Mouse (Mus musculus): ENCODE measurements at regions not wholly inside any gene's neighbourhood (a gene's known extent, or its start where the extent isn't known, plus 50 kb on each side); places are given as distances from the start of the nearest gene placed in this dataset.

DNA sequence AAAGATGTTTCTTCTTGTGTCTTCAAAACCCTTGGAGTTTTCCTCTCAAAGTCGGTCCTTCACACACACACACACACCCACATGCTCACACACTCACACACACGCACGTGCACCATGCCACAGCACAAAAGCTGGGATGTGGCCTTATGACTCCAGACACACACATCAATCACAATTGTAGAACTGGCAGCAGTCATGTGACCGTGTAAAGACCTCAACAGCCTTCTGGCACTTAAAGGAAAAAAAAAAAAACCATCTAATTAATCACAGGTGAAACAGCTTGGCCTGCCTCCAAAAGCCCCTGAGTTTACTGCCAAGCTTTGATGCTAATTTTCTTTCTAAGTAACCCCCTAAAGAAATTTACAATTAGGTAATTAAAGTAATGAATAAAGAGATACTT lies 147.1 kb downstream of the Gm45692 start:
- no peak overlapping the region for H3K27ac ChIP-seq (ENCODE audit: low read depth, low read length)
- no peak overlapping the region for H3K9ac ChIP-seq (replicated peaks; ENCODE audit: low read length, poor library complexity, severe bottlenecking)
- WGBS = 59% methylated on average over 4 of the region's 4 CpGs
- ATAC-seq (ENCODE audit: low FRiP score) (no peak), DNase-seq (ENCODE audit: low spot score) (peak; percentile 43)
- no peaks in the 10 kb centered on the region for H3K9me3 ChIP-seq (ENCODE audit: low read length)
- H3K4me3 ChIP-seq (ENCODE audit: low read depth, low read length) = no peak overlapping the region
- H3K27me3 ChIP-seq (ENCODE audit: insufficient read depth, low read length) = no peaks in the 10 kb centered on the region
- no peak overlapping the region for H3K4me2 ChIP-seq (ENCODE audit: low read depth, low read length, poor library complexity, severe bottlenecking)
- peaks cover 12% of the 10 kb centered on the region for H3K4me1 ChIP-seq (ENCODE audit: insufficient read depth, low read length)
- H3K36me3 ChIP-seq (ENCODE audit: insufficient read depth, low read length) = no peaks in the 10 kb centered on the region
- TF ChIP-seq CTCF (IDR thresholded peaks at IDR 0.05) = no peak

DNA sequence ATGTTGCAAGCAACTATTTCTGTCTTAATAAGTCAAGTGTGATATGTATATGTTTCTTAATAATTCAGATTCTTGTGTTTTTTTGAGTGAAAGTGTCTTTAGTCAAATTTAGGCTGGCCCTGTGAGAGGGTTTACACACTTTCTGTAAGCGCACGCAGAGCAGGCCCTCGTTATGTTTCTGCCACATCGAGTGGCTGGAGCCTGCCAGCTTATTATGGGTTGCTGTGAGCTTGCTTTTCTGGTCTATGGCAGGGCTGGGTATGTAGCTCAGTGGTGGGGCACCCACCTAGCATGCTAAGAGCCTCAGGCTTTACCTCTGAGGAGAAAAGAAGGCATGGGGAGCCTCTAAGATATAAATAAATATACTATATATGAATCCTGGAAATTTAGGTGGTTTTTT lies 148.2 kb downstream of the Gm45692 start:
- no peak for DNase-seq (ENCODE audit: low spot score)
- ATAC-seq (ENCODE audit: low FRiP score) = no peak
- no peak overlapping the region for H3K9ac ChIP-seq (replicated peaks; ENCODE audit: low read length, poor library complexity, severe bottlenecking)
- no peaks in the 10 kb centered on the region for H3K9me3 ChIP-seq (ENCODE audit: low read length)
- no peak overlapping the region for H3K4me2 ChIP-seq (ENCODE audit: low read depth, low read length, poor library complexity, severe bottlenecking)
- H3K27me3 ChIP-seq (ENCODE audit: insufficient read depth, low read length) = no peaks in the 10 kb centered on the region
- H3K36me3 ChIP-seq (ENCODE audit: insufficient read depth, low read length) = no peaks in the 10 kb centered on the region
- H3K27ac ChIP-seq (ENCODE audit: low read depth, low read length) = no peak overlapping the region
- WGBS = 75% methylated on average over 4 of the region's 4 CpGs
- TF ChIP-seq CTCF (IDR thresholded peaks at IDR 0.05) = no peak
- peaks cover 12% of the 10 kb centered on the region for H3K4me1 ChIP-seq (ENCODE audit: insufficient read depth, low read length)
- no peak overlapping the region for H3K4me3 ChIP-seq (ENCODE audit: low read depth, low read length)

DNA sequence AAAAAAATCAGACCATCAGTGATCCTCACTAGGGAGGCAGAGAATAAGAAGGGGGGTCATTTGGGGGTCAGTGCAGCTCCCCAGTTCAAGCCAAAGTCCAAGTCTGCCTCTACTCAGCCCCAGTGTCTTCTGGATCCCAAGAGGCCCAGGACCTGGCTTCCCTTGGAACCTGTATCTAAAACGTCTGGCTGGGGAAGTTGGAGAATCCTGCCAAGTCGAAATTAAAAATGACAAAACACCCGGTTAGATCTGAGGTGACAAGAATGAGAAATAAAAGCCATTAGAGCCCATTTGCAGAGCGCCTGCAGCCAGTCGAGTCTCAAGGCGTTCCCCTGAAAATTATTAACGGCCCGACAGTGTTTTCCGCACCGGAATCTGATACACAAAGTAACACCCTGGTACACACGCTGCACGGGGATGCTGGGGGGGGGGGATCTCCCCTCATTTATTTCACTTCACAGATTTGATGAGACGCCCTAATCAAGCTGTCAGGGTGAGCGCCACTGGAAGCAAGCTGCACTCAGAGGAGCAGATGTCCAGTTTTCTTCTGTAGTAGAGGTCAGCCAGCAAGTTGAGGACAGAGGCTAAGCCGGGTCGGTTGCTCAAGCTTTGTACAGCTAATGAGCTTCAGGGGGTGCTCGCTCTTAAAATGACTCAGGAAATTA lies 149.5 kb downstream of the Gm45692 start:
- Histone ChIP-seq H3K36me3 (ENCODE audit: insufficient read depth, low read length) (no peaks in the 10 kb centered on the region), H3K9me3 (ENCODE audit: low read length) (no peaks in the 10 kb centered on the region), H3K9ac (replicated peaks; ENCODE audit: low read length, poor library complexity, severe bottlenecking) (no peak overlapping the region), H3K27ac (ENCODE audit: low read depth, low read length) (no peak overlapping the region), H3K4me3 (ENCODE audit: low read depth, low read length) (no peak overlapping the region), H3K4me1 (ENCODE audit: insufficient read depth, low read length) (peaks cover 12% of the 10 kb centered on the region), H3K4me2 (ENCODE audit: low read depth, low read length, poor library complexity, severe bottlenecking) (no peak overlapping the region), H3K27me3 (ENCODE audit: insufficient read depth, low read length) (peaks cover 3% of the 10 kb centered on the region; the same call in 1 of the 2 replicates)
- peak; percentile 62 for DNase-seq (ENCODE audit: low spot score)
- 48% methylated on average over 17 of the region's 17 CpGs for WGBS
- no peak for ATAC-seq (ENCODE audit: low FRiP score)
- no peak for TF ChIP-seq CTCF (IDR thresholded peaks at IDR 0.05)

DNA sequence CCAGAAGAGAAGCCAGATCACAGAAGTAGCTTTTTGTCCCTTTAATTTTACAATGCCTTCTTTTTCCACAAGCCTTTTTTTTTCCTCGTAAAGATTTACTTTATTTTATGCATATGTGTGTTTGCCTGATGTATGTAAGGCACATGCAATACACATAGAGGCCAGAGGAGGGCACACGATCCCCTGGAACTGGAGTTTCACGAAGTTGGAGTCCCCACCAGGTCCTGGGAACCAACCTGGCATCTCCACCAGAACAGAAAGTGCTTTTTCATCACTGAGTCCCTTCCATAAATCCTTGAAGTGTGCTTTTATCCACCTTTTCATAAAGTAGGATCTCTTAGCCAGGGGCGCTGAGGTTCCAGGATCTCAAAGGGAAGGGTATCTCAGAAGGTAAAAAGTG lies 152.8 kb downstream of the Gm45692 start:
- no peak for DNase-seq (ENCODE audit: low spot score)
- no peak for ATAC-seq (ENCODE audit: low FRiP score)
- Histone ChIP-seq H3K9ac (replicated peaks; ENCODE audit: low read length, poor library complexity, severe bottlenecking) (no peak overlapping the region), H3K9me3 (ENCODE audit: low read length) (no peaks in the 10 kb centered on the region), H3K27me3 (ENCODE audit: insufficient read depth, low read length) (peaks cover 3% of the 10 kb centered on the region; the same call in 1 of the 2 replicates), H3K27ac (ENCODE audit: low read depth, low read length) (no peak overlapping the region), H3K4me1 (ENCODE audit: insufficient read depth, low read length) (0 out of 2 replicates have a peak, but pooled peaks cover 3% of the 10 kb centered on the region), H3K4me2 (ENCODE audit: low read depth, low read length, poor library complexity, severe bottlenecking) (no peak overlapping the region), H3K36me3 (ENCODE audit: insufficient read depth, low read length) (no peaks in the 10 kb centered on the region), H3K4me3 (ENCODE audit: low read depth, low read length) (no peak overlapping the region)
- peak; percentile 62 for TF ChIP-seq CTCF (IDR thresholded peaks at IDR 0.05)
- 33% methylated on average over 4 of the region's 4 CpGs for WGBS

DNA sequence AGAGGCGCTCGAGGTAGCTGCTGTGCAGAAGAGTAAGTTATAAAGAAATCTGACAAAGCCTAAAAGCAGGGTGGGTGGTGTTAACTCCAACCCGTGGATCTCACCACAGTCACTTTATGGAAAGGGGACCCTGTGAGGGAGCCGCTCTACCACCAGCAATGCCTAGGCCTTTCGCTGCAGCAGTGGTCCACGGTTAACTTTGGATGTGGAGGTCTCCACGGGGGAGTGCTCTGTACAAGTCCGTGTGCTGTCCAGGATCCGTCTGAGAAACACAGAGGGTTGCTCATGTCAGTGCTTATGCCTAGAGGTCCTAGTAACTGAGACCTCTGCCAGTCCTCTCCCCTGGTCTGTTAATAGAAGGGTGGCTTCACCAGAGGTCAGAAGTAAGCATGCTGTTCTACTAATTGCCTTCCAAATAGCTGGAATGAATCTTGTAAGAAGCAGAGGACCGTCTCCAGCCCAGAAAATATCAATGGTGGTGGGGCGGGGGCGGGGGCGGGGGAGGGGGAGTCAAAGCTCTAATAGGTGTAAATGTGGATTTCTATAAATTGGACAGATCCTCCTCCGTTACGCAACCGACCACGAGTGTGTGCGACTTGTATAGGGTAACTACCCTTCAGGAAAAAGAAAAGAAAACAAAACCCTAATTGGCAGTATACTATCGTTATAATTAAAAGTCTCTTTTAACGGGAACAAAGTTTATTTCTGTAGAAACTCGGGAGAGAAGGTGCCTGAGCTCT lies 153.5 kb downstream of the Gm45692 start:
- no peak overlapping the region for H3K9ac ChIP-seq (replicated peaks; ENCODE audit: low read length, poor library complexity, severe bottlenecking)
- no peaks in the 10 kb centered on the region for H3K36me3 ChIP-seq (ENCODE audit: insufficient read depth, low read length)
- H3K4me1 ChIP-seq (ENCODE audit: insufficient read depth, low read length) = 0 out of 2 replicates have a peak, but pooled peaks cover 3% of the 10 kb centered on the region
- TF ChIP-seq CTCF (IDR thresholded peaks at IDR 0.05) = no peak
- H3K9me3 ChIP-seq (ENCODE audit: low read length) = no peaks in the 10 kb centered on the region
- no peak overlapping the region for H3K4me3 ChIP-seq (ENCODE audit: low read depth, low read length)
- no peak overlapping the region for H3K27ac ChIP-seq (ENCODE audit: low read depth, low read length)
- DNase-seq (ENCODE audit: low spot score) = no peak
- peaks cover 3% of the 10 kb centered on the region; the same call in 1 of the 2 replicates for H3K27me3 ChIP-seq (ENCODE audit: insufficient read depth, low read length)
- no peak for ATAC-seq (ENCODE audit: low FRiP score)
- H3K4me2 ChIP-seq (ENCODE audit: low read depth, low read length, poor library complexity, severe bottlenecking) = no peak overlapping the region
- 33% methylated on average over 21 of the region's 21 CpGs for WGBS

DNA sequence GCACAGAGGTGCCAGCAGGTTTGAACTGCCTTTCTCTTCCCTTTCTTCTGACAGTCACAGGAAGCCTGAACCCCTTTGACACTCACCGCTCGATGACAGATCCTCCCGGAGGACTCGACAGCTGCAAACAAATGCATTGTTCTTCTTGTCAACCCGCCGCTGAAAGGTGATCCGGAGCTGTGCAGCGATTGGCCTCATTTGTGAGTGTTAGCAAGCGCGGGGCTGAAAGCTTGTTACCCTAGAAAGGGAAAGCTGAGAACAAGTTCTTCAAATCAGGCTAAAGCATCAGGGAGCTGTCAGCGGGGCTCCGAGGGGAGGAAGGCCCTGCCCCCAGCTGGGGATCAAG lies 154.1 kb downstream of the Gm45692 start:
- Histone ChIP-seq H3K4me3 (ENCODE audit: low read depth, low read length) (no peak overlapping the region), H3K4me1 (ENCODE audit: insufficient read depth, low read length) (0 out of 2 replicates have a peak, but pooled peaks cover 3% of the 10 kb centered on the region), H3K9ac (replicated peaks; ENCODE audit: low read length, poor library complexity, severe bottlenecking) (no peak overlapping the region), H3K36me3 (ENCODE audit: insufficient read depth, low read length) (no peaks in the 10 kb centered on the region), H3K9me3 (ENCODE audit: low read length) (no peaks in the 10 kb centered on the region), H3K4me2 (ENCODE audit: low read depth, low read length, poor library complexity, severe bottlenecking) (0 out of 2 replicates have a peak overlapping the region, but pooled peaks have one; percentile 5), H3K27me3 (ENCODE audit: insufficient read depth, low read length) (peaks cover 3% of the 10 kb centered on the region; the same call in 1 of the 2 replicates), H3K27ac (ENCODE audit: low read depth, low read length) (no peak overlapping the region)
- TF ChIP-seq CTCF (IDR thresholded peaks at IDR 0.05) = no peak
- DNase-seq (ENCODE audit: low spot score) (no peak), ATAC-seq (ENCODE audit: low FRiP score) (peak; percentile 44; the same call in 1 of the 2 replicates)
- WGBS = 3% methylated on average over 12 of the region's 12 CpGs
